Mouse (Mus musculus) common myeloid progenitor, adult 5-6 weeks (primary cell): ENCODE data around the gene Pink1. TPM values are rescaled to one million over a fixed set of nuclear protein-coding genes. Genes with fewer than 3 reads are reported as not detected.

Source experiments
- ATAC-seq: replicated peaks from 2 replicates; pipeline ENCODE4 v1.8.0; 2016; ENCODE audit warnings: low read depth, mild to moderate bottlenecking, moderate TSS enrichment, inconsistent platforms; ENCODE audit not compliant: poor library complexity, severe bottlenecking
- total RNA-seq: library from RNA; stranded (forward); fragments of 200-1000, 187-1606 nt; gene quantifications from 2 replicates; pipeline ENCODE4 v1.2.3, GENCODE M21; 2017

Gene Pink1
- total RNA-seq = 33.8 and 51.5 TPM in 2 replicates

- peak; percentile 74 for ATAC-seq
Measured at GRCm38 (mm10) chr4:138326077-138326695, at the start of gene Pink1. Gene Pink1 (minus strand): TSS chr4:138326307.

DNA sequence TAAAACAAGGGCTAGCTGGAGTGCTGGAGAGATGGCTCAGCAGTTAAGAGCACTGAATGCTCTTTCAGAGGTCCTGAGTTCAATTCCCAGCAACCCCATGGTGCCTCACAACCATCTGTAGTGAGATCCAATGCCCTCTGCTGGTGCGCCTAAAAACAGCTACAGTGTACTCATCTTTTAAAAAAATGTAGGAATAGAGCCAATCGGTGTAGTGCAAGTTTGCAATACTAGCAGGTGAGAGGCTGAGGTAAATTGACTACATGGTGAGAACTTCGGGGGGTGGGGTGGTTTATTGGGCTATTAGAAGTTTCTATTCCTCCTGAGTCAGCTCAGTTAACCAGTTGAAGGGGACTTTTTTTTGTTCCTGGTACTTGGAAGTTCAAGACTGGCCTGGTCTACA, 49.0 kb upstream of the Pink1 start:
- no peak for ATAC-seq

- no peak for ATAC-seq
Measured at GRCm38 (mm10) chr4:138370996-138371516, 44.9 kb upstream of the Pink1 start.

GRCm38 (mm10) chr4:138368498-138369260, 42.6 kb upstream of the Pink1 start:
- ATAC-seq = peak; percentile 14; the same call in 1 of the 2 replicates

GRCm38 (mm10) chr4:138367641-138368497, 41.8 kb upstream of the Pink1 start, which contains the start of gene Cda:
Gene Cda (minus strand): TSS chr4:138367992.
- ATAC-seq = peak; percentile 89

GRCm38 (mm10) chr4:138366561-138366960, 40.5 kb upstream of the Pink1 start:
- no peak for ATAC-seq

- no peak for ATAC-seq
Measured at GRCm38 (mm10) chr4:138363511-138363910, 37.4 kb upstream of the Pink1 start.

DNA sequence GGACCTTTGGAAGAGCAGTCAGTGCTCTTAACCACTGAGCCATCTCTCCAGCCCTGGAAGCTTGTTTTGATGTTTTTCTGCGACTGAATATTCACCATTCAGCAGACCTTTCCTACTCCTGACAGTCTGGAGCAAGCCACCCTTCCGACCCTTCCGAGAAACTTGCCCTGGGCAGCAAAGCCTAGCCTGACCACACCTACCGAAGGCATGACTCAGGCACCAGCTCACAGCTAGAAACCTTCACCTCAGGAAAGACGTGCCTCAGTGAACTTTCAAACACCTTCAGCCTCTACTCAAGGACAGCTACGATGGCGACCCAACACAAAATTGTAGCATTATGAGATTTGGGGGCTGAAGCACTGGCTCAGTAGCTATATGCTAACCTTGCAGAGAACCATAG, 36.8 kb upstream of the Pink1 start:
- no peak for ATAC-seq

DNA sequence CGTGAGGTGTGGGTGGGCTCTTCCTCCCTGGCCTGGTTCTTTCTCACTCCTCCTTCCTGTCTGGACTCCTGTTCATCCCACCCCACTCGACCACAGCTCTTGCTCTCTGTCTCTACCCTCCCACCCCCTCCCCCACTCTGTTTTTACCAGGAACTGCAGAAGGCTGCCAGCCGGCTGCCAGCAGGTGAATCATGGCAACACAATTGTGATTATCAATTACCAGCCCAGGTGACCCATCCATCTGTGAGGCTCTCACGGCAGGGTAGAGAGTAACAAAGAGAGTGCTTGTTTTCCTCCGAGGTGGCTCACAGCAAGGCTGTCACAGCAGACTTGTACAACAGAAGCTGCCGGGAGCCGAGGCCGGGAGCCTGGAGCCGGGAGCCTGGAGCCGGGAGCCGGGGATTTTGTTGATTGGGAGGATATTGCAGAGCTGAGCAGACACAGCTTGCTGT, 35.3 kb upstream of the Pink1 start:
- no peak for ATAC-seq

DNA sequence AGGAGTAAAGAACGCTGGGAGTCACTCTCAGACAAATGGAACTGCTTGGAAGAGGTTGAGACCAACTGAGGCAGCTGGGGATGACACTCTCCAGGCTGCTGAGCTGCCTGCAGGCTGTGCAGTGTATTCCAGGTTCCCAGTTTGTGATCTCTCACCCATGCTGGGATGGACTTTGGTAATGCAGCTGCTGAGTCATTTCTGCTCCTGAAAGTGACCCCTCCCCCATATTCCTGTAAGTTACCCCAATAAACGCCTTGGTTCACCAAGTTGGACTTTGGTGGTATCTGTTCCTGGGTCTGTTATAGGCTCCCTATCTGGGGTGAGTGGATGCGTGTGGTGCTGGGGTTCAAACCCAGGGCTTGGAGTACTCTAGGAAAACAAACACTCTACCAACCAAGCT, 32.1 kb upstream of the Pink1 start:
- ATAC-seq = no peak

DNA sequence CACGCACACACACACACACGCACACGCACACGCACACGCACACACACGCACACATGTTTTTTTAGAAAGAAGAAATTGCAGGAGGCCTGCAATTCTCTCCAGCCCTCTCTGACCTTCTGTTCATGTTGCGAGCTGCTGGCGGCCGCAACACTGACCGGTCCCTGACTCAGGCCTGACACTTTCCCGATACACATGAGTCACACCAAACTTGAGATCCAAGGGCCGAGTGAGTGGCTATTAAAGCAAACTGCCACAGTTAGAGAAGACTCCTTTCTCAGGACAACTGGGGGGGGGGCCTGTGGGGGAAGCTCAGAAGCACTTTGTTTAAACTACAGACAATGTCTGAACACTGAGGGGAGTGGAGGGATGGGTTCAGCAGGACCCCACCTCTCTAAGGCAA, 30.4 kb upstream of the Pink1 start:
- no peak for ATAC-seq

DNA sequence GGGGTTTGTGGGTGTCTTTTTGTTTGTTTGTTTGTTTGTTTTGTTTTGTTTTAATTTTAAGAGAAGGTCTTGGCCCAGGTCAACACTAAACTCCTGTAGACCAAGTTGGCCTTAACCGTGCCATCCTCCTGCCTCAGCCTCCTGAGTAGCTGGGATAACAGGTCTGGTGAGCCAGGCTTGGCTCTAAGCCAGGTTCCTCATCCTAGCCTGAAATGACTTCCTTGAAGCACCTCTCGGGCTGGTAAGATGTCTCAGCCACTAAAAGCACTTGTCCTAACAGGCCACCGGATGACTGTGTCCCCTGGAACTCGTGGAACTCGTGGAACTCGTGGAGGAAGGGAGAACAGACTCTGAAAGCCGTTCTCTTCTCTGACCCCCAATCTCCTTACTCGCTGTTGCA, 30.0 kb upstream of the Pink1 start:
- no peak for ATAC-seq

GRCm38 (mm10) chr4:138355496-138355895, 29.4 kb upstream of the Pink1 start:
- ATAC-seq = no peak

- ATAC-seq = no peak
Measured at GRCm38 (mm10) chr4:138353438-138354171, 27.5 kb upstream of the Pink1 start.

- no peak for ATAC-seq
Measured at GRCm38 (mm10) chr4:138352692-138353091, 26.6 kb upstream of the Pink1 start.

- no peak for ATAC-seq
Measured at GRCm38 (mm10) chr4:138351821-138352220, 25.7 kb upstream of the Pink1 start.

GRCm38 (mm10) chr4:138348716-138349115, 22.6 kb upstream of the Pink1 start:
- no peak for ATAC-seq

GRCm38 (mm10) chr4:138347280-138347679, 21.2 kb upstream of the Pink1 start:
- ATAC-seq = no peak

- ATAC-seq = 0 out of 2 replicates have a peak, but pooled peaks have one; percentile 18
Measured at GRCm38 (mm10) chr4:138344891-138345545, 18.9 kb upstream of the Pink1 start.
